Mouse (Mus musculus) kidney, adult 8-10 months (tissue): ENCODE results near the gene Cpsf2.

Source experiments
- DNase-seq, 2 experiments: peaks; one replicate each; pipeline ENCODE4 v3.0.0; 2022

The Cpsf2 gene

GRCm38 (mm10) chr12:101981559-101981958 is 5.8 kb downstream of the Cpsf2 start:
- peak; percentile 33 to 55 for DNase-seq

- no peak for DNase-seq
Measured at GRCm38 (mm10) chr12:101982977-101983376, 7.2 kb downstream of the Cpsf2 start.

GRCm38 (mm10) chr12:101985110-101985509 is 9.3 kb downstream of the Cpsf2 start:
- no peak for DNase-seq

GRCm38 (mm10) chr12:101987659-101988058 is 11.9 kb downstream of the Cpsf2 start:
- DNase-seq: no peak

- DNase-seq: no peak
Measured at GRCm38 (mm10) chr12:101994576-101995467, 19.0 kb downstream of the Cpsf2 start.

- no peak for DNase-seq
Measured at GRCm38 (mm10) chr12:101998929-101999328, 23.1 kb downstream of the Cpsf2 start.

GRCm38 (mm10) chr12:102000785-102001184 is 25.0 kb downstream of the Cpsf2 start:
- DNase-seq: no peak

- no peak for DNase-seq
Measured at GRCm38 (mm10) chr12:102008111-102008977, 32.6 kb downstream of the Cpsf2 start.

GRCm38 (mm10) chr12:102009551-102009950 is 33.8 kb downstream of the Cpsf2 start:
- no peak for DNase-seq

- DNase-seq: no peak
Measured at GRCm38 (mm10) chr12:102014411-102014810, 38.6 kb downstream of the Cpsf2 start.

- DNase-seq: no peak
Measured at GRCm38 (mm10) chr12:102015127-102015526, 39.3 kb downstream of the Cpsf2 start.

GRCm38 (mm10) chr12:102021923-102022322 is 46.1 kb downstream of the Cpsf2 start:
- no peak for DNase-seq

GRCm38 (mm10) chr12:102029184-102029583 is 53.4 kb downstream of the Cpsf2 start:
- no peak for DNase-seq

GRCm38 (mm10) chr12:102029892-102030446 is 54.2 kb downstream of the Cpsf2 start:
- DNase-seq: no peak

GRCm38 (mm10) chr12:102034934-102035333 is 59.1 kb downstream of the Cpsf2 start:
- no peak for DNase-seq

- no peak for DNase-seq
Measured at GRCm38 (mm10) chr12:102039861-102040260, 64.1 kb downstream of the Cpsf2 start.

- no peak for DNase-seq
Measured at GRCm38 (mm10) chr12:102041699-102042098, 65.9 kb downstream of the Cpsf2 start.

- DNase-seq: no peak
Measured at GRCm38 (mm10) chr12:102042247-102042646, 66.5 kb downstream of the Cpsf2 start.

- DNase-seq: no peak
Measured at GRCm38 (mm10) chr12:102043840-102044239, 68.1 kb downstream of the Cpsf2 start.

GRCm38 (mm10) chr12:102054155-102054554 is 78.4 kb downstream of the Cpsf2 start:
- DNase-seq: no peak

- DNase-seq: no peak
Measured at GRCm38 (mm10) chr12:102055758-102056157, 80.0 kb downstream of the Cpsf2 start.
